Mouse (Mus musculus) ovary, postnatal 10 days (tissue): ENCODE measurements around the gene Lfng.

ENCODE experiments used
- DNase-seq: peaks from one replicate; pipeline ENCODE4 v3.0.0; 2022; ENCODE audit warnings: low spot score

Lfng gene

DNA sequence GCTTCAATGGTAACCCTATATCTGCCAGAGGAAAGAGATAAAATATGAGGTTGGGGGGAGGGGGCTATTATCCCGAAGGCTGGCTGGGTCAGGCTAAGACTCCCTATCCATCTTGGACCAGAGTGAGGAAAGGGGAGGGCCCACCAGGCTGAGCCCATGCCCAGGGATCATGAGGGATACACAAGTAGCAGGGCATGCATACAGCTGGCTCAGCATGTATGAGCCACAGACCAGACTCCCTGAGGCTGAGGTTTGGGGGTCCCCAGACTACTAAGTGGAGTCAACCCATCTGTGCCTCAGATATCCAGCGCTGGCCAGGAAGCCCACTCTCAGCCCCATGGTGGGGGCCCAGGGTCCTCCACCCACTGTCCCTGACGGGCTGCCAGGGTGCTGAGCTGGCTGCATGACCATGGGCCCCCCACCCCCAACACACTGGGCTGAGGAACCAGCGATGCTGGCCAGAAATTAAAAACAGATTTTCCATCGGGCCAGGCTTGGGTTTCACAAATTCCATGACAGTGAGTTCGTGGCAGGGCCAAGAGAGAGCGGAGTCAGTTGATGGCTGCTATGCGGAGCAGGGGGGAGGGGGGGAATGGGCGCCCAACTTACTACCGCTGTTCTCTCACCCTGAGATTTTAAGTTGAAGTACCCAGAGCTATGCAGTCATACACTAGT, 34.3 kb downstream of the Lfng start:
- DNase-seq, result no peak

- no peak for DNase-seq
Measured at GRCm38 (mm10) chr5:140642076-140642475, 35.0 kb downstream of the Lfng start.

DNA sequence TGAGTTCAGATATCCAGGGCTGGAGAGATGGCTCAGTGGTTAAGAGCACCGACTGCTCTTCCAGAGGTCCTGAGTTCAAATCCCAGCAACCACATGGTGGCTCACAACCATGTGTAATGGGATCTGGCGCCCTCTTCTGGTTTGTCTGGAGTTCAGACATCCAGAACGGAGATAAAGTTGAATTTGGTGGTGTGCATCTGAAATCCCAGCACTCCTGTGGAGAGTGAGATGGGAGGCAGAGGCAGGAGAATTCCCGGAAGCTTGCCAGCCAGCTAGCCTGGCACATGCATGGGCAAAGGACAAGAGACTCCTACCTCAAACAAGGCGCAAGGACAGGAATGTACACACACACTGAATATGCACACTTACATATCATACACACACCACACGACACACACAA, 37.1 kb downstream of the Lfng start:
- DNase-seq, result no peak

DNA sequence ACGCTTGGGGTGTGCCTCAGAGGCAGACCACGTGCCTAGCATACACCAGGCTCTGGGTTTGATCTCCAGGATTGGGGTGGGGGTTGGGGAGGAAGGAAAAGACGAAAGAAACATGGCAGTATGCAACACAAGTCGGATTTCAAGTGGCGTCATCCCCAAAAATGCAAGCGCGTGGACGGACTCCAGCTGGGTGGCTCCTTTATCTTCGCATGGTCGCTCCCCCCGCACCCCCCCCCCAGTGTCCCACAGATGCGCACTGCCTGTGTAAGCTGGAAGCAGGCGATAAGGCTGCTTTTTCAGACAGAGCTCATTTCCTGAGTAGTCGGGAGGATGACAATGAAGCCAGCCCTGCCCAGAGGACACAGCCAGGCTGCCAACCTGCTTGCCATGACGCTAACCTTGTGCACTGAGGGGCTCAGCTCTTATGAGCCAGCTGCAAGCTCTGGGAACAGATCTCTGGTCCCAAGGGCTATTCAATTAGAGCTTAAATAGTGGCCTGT, 37.6 kb downstream of the Lfng start:
- no peak for DNase-seq

DNA sequence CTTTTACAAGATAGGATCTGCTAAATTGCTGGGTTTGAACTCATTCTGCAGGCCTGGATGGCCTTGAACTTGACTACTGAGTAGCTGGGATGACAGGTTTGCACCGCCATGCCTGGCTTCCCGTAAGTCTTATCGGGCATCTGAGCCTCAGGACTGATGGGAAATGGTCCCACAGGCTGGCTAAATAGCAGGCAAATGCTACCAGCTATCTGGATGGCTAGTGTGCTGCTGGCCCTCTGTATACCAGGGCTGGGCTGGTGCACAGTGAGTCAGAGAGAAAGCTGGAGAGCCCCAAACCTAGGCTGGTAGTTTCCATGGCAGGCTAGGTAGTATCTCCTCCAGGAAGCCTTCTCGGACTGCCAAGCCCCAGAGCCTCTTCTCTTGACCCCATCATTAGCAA, 38.3 kb downstream of the Lfng start:
- no peak for DNase-seq

GRCm38 (mm10) chr5:140646171-140646570, 39.1 kb downstream of the Lfng start:
- no peak for DNase-seq

- DNase-seq, result no peak
Measured at GRCm38 (mm10) chr5:140647031-140647760, 40.1 kb downstream of the Lfng start.

GRCm38 (mm10) chr5:140647821-140648518, 40.9 kb downstream of the Lfng start:
- DNase-seq, result peak; percentile 41

DNA sequence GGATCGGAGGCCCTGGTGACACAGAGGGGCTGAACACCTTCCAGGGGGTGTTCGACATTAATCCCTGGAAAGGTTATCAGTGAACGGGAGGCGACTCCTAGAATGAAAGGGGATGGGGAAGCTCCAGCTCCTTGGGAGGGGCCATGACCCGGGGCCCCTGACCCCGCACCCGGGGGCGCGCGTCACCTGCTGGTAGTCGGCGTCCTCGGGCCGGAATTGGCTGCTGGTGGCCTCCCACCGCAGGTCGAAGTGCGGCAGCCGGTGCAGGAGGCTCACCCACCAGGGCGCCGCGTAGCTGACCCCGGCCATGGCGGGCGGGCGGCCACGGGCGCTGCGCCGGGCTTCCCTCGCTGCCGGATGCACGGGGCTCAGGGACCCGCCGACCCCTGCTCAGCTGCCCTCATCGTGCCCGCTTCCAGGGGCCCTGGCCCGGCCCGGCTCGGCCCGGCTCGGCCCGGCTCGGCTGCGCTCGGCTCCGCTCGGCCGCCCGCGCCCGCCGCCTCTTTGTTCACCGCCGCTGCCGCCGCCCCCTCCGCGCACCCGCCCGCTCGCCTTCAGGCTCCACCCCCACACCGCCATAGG, 41.5 kb downstream of the Lfng start, which contains the start of gene Ttyh3:
Ttyh3 (minus strand) TSS at position 513 of the 582 bp plus-strand sequence.
- no peak for DNase-seq

DNA sequence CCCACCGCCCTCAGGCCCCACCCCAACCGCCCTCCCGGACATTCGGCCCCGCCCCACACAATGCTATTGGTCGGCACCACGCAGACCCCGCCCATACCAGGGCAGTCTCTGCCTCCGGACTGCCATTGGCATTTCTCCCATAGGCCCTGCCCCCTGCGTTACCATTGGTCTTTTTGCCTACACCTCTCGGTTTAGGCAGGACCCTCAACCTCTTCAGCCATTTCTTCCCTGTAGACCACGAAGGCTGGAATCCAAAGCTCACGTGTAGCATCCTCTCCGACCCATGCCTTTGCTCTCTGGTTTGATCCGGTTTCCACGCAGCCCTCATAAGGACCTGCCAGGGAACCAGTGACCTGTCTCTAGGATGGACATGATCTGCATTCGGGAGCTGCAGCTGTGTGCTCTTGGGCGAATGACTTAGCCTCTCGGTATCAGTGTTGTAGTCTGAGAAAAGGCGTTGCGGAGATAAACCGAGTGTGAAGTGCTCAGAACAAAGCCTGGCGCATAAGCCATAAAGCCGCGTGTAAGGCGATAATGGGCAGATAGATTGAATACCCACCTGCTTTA, 42.1 kb downstream of the Lfng start:
- DNase-seq, result peak; percentile 88

GRCm38 (mm10) chr5:140649881-140650414, 42.8 kb downstream of the Lfng start:
- no peak for DNase-seq

GRCm38 (mm10) chr5:140651231-140651630, 44.1 kb downstream of the Lfng start:
- no peak for DNase-seq

GRCm38 (mm10) chr5:140652587-140652986, 45.5 kb downstream of the Lfng start:
- no peak for DNase-seq

- DNase-seq, result no peak
Measured at GRCm38 (mm10) chr5:140654096-140654845, 47.2 kb downstream of the Lfng start.

- DNase-seq, result no peak
Measured at GRCm38 (mm10) chr5:140659607-140660272, 52.6 kb downstream of the Lfng start.

DNA sequence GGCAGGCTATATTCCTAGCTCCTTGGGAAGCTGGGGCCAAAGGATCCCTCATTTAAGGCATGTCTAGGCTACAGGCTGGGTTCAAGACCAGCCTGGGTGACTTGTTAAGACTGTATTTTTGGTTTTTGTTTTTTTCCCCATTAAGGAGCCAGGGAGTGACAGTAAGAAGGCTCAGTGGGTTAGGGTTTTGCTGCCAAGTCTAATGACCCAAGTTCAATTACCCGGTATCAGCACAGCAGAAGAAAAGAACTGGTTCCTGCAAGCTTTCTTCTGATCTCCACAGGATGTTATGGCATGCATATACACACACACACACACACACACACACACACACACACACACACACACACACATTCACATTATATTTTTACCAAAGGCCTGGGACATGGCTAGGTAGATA, 53.3 kb downstream of the Lfng start:
- DNase-seq, result no peak

DNA sequence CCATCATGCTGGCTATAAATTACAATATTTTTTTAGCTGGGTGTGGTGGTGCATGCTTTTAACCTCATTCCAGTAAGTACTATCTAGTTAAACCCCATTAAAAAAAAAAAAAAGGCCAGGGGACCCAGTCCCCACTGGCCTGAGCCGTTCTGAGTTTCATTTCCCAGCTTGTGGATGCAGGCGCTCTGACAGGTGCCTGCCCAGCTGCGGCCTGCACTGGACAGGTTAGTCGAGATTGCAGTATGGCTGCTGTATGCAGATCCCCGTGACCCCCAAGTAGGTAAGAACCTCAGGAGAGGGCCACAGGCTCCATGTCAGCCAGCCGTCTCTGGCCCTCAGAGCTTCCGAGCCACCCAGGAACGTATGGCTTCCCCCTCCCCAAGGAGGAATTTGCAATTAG, 54.3 kb downstream of the Lfng start:
- DNase-seq, result no peak

DNA sequence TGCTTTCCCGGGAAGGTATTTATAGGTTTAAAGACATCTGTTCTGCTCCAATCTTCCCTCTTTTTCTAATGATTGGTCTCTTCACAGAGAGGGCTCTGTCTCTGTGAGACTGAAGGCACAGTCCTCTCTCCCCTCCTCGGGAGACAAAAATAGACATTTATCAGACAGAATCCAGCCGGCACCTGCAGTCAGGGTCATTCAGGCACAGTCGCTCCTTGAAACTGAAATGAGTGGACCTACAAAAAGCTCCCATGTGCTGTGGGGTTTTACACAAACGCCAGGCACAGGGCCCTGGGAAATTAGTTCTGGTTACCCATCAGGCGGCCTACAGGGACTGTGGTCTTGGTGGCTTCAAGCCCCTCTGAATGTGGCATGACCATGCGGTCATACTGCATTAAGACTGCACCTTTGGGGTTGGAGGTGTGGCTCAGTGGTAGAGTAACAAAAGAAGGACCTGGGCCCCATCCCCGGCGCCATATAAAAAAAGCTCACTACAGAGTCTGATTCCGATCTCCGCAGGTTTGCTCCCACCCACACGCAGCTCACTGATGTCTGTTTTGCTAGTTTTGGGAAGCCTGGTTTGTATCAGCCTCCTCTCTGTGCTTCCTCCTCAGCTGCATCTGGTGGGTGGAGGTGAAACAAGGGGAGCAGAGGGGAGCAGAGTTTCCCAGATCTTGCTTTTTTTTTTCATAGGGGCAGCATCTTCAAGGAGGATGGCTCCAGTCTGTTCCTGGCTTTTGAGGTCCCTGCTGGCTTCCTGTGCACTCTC, 54.9 kb downstream of the Lfng start:
- no peak for DNase-seq

GRCm38 (mm10) chr5:140662741-140663592, 55.8 kb downstream of the Lfng start:
- no peak for DNase-seq
